Mouse (Mus musculus): ENCODE results near the gene Ugt1a1.

Gene Ugt1a1

DNA sequence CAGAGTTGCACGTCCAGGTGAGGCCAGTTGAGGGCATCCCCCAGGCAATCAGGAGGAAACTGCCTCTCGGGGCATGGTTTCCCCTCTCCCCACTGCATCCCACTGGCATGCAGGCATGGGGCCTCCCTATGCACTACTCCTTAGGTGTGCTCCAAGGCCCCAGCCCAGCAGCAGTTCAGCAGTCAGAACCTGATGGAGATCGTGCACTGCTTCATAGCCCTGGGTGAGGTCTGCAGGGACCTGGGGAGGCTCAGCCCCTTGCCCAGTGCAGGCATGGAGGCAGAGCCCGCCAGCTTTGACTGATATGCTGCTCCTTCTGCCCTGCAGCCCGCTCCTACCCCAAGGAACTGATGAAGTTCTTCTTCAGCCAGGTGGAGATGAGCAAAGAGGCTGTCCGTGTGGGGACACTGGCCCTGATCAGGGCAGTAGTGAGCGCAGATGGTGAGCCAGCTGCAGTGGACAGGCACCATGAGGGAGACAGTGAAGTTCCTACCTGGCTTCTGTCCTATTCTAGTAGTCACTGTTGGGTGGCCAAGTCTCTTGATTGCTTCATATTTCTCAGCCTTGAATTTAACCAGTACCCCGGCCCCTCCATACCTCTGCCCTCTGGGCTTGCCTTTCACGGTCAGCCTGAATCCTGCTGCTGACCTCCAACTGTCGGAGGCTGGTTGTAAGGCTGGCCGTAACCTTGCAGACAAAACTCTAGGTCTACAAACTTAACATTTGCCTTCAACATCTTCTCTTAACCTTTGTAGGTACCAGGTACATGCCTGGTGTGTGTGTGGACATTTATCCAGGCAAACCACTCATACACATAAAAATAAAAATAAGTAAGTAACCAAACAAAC lies 23.5 kb downstream of the Ugt1a1 start:
- no peak for DNase-seq

DNA sequence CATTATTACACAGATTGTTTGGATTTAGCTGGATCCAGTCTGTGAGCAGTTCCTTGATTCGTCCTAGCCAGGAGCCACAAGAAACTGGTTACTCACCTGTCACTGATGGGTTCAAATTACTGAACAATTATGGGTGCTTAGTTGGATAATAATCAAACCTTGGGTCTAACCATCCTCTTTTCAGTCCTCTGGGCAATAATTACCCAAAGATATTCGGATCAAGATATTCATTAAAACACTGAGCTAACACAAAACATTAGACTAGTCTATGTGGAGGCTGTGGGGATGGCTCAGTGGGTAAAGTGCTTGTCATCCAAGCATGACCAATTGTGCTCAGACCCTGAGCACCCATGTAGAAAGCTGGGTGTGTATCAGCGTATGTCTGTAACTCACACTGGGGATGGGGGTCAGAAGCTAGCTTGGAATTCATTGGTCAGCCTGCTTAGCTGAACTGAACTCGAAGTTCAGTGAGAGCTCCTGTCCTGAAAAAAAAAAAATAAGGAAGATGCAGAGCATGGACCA lies 24.2 kb downstream of the Ugt1a1 start:
- no peak for DNase-seq

DNA sequence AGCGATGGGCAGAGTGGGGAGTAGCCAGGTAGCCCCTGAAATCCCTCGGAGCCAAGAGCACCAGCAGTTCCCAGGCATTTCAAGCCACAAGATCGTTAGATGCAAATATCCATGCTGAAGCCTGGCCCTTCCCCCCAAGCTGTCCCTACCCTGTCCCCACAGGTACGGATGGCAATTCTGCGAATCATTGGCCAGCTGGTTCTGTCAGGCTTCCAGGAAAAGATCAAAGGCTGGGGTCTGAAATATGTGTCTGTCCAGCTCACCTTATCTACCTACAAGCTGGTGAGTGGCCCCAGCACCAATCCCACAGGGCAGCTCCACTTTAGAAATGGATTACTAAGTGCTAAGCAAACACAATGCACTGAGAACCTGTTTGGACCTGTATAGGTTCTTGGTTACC lies 25.6 kb downstream of the Ugt1a1 start:
- DNase-seq: no peak

DNA sequence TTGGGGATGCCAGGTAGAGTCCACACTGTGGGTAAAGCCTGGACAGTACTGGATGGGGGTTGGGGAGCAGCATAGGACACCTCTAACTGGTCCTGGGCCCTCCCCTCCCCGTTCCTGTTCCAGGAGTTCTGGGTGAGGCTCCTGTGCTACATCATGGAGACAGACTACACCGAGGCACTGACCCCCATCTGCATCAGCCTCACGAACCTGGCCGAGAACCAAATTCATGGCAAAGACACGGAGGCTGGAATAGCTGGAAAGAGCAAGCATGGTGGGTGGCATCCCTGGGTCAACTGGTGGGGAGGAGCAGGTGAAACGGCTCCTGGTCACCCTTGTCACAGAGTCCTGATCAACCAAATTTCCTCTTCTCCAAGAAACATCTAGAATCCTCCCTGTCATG lies 27.0 kb downstream of the Ugt1a1 start:
- DNase-seq: no peak

DNA sequence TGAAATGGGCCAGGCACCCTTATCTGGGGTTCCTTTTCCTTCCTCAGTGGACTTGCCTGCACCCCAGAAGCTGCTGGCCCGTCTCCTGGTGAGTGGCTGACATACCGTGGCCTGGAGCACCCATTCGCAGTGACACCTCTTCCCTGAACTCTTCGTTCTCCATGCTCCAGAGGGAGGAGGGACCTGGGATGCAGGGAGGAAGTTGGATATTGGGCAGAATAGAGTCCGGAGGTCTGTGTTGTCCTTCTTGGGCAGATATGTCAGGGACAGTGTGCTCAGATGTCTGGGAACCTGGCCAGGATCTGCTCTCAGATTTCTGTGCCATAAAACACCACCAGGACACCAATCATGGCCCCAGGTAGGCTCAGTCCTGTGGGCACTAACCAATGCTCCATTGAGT lies 28.3 kb downstream of the Ugt1a1 start:
- no peak for DNase-seq

DNA sequence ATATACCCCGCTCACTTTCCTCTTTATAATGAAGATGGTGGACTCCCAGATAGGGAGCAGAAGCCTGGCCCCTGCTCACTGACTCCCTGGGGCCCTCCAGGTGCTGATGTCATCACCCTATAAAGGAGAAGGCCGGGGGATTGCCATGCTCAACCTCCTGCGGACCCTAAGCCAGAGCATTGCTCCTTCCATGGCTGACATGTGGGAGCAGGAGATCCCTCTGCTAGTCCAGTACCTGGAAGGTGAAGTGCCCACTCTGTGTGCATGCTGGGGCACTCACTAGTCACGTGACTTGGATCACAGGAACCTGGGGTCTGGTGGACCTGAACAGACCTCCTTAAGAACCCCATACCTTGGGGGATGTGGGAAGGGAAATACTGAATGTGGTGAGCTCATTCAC lies 28.8 kb downstream of the Ugt1a1 start:
- no peak for DNase-seq

DNA sequence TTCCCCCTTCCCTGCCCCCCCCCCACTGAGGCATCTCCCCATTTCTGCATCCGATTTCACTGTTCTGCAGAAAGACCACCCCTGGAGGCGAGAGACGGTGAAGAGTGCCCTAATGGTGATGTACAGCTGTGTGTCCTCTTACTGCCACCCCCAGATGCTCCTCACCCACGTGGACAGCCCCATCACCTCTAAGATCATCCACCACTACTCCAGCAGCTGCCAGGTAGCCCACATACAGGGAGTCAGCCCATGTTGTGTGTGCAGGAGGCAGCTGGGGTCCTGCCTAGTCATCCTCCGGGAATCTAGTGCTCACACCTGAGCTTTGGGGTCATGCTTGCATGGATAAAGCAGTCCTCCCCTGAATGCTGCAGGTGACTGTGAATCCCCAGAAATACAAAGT lies 32.1 kb downstream of the Ugt1a1 start:
- no peak for DNase-seq

DNA sequence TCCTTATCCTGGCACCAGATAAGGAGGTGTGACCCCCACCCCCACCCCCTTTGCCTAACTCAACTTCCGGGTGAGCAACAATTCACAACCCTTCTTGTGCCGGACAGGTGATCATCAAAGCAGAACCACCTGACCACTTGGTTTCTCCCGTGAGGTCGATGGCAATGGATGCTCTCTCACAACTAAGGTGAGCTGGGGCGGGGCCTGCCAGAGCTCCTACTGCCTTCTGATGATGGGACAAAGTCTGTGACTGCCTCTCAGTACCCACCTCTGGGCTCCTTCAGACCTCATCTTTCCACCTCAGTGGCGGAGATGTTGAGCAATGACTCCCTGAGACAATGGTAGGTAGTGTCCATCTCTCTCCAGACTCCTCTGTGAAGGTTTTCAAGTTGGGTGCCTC lies 34.1 kb downstream of the Ugt1a1 start:
- no peak for DNase-seq

DNA sequence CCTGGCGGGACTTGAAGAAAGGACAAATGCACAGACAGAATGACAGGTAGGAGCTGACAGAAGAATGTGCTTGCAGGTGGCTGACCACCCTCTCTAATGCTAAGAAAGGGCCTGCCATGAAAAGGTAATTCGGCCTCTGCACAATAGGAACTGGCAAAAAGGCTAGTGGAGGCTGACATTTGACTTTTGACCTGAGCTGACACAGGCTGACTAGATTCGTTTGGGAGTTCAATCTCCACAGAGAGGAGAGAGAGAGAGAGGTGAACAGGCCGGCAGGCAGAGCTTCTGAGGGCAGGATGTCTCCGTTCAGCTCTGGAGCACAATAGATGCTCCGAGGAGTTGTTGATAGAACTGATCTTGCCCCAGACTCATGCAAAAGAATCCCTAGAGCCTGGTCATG lies 34.6 kb downstream of the Ugt1a1 start:
- DNase-seq: no peak

DNA sequence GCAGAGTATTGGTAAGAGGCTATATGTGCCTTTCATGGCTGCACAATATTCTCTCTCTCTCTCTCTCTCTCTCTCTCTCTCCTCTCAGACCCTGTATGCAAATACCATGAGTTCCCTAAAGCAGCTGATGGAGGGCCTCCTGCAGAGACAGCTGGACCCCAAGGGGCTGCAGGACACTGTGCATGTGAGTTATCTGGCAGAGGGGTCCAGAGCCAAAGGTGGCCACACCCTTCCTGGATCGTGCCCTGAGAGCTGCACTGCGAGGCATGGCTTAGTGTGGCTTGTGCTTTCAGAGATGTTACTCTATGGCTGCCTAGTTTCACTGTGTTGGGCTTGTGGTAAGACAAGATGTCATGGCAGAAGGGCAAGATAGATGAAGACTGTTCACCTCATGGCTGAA lies 35.9 kb downstream of the Ugt1a1 start:
- DNase-seq: no peak

DNA sequence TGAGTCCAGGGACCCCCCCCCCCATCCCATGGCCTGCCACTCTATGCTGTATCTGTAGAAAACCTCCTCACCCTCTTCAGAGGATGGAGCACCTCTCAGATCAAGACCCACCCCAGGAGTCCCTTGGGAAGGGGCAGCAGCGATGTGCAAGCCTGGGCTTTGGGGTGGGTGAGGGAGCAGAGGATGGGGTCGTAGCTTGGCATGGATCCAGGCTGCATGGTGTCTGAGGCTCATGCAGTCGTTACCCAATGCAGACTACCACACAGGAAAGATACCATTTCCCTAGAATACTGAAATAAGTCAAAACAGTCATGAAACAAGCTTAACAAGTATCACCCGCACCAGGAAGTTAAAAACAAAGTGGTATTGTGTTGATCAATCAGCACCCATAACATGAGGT lies 36.9 kb downstream of the Ugt1a1 start:
- DNase-seq: no peak

DNA sequence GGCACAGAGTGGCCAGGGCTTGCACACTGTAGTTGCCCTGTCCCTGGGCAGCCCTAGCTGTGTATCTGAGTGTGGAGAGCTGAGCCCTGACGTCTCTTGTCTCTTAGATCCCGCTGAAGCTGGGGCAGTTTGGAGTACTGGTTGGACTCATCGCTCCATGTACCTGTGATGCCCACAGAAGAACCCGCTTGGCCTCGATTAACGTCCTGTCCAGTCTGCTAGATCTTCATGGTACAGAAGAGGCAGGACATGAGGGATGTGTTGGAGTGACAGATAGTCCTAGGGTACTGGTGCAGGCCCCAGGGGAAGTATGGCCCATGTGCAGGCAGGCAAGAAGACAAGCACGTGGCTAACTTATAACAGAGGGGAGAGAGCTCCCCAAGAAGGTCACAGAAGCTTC lies 37.8 kb downstream of the Ugt1a1 start:
- no peak for DNase-seq

DNA sequence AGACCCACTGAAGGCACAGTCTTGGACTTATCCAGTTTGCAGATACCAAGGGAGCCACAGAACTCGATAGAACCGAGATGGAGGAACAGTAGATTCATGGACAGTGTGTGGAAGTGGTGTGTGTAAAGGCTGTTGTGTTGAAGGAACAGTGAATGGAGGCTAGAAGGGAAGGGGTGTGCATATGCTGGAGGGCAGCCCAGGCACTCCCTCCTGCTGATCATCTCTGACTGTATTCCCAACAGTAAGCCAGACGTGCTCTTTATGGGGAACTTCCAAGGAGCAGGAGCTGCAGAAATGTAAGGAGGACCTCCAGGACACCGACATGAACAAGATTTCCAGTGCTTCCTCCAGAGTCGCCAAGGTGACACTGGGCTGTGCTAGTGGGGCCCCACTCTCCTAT lies 38.3 kb downstream of the Ugt1a1 start:
- DNase-seq: no peak

DNA sequence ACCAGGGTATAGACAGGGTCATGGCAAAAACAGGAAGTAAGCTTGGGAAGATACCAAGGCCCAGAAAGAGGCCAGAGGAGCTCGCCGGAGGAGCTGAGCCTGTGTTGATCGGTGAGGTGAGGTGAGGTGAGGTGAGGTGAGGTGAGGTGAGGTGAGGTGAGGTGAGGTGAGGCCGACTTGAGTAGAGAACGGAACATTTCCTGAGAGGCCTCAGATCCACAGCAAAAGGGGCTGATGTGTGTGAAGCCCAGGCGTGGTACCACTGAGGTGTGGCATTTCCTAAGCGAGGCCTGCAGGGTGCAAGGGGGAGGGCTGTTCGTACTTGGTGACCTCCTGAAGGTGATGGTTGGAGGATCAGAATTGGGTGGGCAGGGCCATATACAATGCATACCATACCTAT lies 41.3 kb downstream of the Ugt1a1 start:
- no peak for DNase-seq

DNA sequence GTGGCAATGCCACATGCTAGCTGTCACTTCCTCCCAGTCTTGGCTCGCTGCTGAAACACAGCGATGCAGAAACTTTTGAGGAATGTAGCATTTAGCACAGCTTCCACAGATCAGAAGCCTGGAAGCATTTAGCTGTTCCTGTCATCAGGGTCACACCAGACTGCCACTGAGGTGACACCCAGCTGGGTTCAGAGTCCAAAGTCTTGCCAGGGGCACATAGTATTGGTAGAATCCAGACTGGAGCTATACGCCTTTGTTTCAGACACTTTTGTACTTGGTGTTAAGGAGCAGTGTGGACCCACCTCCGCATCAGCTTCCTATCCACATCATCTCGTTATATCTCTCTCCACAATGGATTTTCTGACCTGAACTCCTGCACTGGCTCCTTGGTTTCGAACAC lies 41.8 kb downstream of the Ugt1a1 start:
- DNase-seq: no peak

DNA sequence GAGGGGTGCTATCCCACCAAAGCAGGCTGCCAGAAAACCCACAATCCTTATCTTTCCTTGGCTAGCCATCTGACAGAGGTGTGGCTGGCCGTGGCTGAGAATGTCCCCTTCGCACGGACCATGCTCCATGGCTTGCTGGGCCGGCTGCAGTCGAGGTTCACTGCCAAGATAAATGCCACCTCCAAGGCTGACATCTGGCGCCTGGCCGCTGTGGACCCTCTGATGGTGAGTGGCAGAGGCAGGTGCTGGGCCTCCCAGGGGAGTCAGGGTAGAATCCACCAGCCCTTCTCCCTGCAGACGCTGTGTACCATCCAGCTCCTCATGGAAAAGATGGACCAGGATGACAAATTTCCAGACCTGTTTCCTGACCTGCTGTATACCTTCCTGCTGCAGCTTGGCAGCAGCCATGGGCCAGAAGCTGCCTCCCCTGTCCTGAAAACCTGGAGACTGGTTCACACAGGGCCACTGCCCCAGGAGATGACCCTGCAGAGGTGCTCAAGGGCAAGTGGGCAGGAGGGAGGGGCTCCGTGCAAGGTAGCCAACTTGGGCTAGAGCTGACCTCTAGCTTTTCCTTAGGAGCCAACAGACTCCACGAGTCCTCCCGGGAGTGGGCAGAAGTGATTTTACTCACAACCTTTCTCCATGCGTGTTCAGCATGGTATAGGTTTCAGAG lies 43.2 kb downstream of the Ugt1a1 start:
- DNase-seq: no peak

DNA sequence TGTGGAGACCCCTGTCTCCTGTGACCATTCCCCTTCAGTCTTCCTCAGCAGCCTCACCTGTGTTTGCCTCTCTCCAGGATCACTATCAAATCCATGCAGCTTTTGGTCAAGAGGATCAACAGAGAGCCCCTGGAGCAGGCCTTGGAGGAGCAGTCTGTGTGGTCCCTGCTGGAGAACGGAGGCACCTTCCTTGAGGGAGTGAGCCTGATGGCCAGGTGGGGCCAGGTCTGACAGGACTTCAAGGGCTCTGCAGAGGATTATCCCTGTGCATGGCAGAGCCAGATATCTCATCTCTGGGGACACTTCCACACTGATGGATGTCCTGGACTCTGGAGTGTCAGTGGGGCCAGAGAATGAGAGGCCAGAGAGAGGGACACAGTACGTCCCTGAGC lies 43.7 kb downstream of the Ugt1a1 start:
- no peak for DNase-seq

DNA sequence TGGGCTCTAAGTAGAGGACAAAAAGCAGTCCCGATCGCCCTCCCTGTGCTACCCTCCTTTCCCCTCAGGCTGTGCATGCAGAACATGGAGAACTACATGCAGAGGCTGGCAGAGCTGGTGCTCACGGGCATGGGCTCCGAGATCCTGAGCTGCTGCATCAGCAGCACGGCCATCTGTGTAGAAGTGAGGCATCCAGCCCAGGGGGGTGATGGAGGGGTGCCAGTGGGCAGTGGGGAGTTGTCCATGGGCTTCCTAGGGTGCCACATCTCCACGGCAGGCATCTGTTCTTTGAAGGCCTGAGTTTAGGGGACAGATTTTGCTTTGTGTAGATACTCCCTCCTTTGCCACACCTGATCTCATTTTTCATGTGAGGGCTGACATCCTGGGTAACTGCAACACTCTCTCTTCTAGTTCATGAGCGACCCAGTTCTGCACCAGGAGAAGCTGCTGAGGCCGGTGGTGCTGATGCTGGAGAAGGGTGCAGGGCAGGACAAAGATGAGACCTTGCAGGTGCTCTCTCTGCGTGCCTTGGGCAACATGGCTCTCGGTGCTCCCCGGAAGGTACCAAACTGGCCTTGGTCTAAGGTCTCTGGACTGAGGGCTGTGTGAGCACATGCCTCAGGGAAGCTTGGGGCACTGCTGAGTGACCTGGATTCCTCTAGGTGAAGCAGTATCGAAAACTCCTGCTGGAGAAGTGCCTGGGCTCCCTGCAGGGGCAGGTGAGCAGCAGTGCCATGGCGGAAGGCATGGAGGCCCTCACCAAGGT lies 44.4 kb downstream of the Ugt1a1 start:
- DNase-seq: no peak

DNA sequence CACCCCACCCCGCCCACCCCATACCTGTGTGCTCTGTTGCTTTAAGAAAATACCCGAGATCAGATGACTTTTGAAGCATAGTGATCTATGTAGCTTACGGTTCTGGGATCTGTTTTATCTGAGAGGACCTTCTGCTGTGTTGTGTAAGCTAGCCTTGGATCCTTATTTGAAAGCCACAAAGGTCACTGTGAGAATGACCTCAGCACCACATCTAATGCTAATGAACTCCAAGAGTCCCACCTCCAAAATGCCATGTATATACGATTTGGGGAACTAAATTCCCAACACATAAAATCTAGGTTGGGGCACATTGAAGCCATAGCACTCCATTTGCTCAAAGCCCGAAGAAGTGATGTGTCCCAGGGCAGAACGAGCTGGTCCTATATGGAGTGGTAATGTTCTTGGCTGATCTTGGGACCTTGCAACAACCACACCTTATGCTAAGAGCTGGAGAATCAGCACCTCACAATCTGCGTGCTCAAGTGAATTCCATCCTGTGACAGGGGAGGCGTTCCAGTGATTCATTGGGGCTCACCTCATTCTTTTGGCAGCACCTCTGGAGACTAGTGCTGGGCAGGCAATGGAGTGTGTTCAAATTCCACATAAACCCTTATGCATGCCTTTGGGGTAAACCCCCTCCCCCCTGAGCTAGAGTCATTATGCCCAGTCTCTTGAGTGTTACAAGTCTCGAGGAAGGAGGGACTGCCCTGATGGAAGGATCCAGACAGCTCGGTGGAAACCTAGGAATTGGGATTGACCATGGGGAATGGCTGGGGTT lies 45.3 kb downstream of the Ugt1a1 start:
- no peak for DNase-seq

DNA sequence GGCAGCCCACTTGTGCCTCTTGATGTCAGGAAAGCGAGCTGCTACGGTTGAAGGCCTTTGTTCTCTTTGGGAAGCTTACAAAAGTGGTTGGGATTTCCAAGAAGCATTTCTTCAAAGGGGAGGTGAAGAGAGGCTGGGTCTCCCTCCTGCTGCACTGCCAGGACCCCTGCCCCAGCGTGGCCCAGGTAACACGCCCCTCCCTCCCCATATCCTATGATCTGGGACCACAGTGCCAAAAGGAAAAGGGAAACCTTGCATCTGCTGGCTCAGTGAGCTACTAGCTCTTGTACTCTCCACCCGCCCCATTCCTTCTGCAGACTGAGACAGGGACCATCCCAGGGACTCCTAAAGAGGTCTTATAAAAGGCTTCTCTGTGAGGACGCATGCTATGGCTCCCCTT lies 45.9 kb downstream of the Ugt1a1 start:
- DNase-seq: no peak

DNA sequence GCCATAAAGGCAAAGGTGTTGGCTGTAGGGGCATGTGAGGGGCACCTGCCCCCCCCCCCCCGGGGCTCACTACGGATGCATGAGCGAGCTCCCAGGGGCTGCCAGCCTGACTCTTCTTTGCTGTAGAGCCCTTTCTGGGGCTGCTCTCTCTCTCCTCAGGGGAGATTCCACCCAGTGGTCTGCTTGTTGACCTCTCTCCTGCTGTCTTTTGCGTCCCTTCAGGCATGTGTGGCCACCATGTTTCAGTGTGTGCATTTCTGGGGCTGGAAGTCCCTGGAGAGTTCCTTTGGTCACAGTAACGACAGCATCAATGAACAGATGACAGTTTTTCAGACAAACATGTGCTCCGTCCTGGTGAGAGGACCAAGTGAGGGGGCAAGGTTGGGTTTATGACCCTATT lies 46.6 kb downstream of the Ugt1a1 start:
- DNase-seq: no peak

DNA sequence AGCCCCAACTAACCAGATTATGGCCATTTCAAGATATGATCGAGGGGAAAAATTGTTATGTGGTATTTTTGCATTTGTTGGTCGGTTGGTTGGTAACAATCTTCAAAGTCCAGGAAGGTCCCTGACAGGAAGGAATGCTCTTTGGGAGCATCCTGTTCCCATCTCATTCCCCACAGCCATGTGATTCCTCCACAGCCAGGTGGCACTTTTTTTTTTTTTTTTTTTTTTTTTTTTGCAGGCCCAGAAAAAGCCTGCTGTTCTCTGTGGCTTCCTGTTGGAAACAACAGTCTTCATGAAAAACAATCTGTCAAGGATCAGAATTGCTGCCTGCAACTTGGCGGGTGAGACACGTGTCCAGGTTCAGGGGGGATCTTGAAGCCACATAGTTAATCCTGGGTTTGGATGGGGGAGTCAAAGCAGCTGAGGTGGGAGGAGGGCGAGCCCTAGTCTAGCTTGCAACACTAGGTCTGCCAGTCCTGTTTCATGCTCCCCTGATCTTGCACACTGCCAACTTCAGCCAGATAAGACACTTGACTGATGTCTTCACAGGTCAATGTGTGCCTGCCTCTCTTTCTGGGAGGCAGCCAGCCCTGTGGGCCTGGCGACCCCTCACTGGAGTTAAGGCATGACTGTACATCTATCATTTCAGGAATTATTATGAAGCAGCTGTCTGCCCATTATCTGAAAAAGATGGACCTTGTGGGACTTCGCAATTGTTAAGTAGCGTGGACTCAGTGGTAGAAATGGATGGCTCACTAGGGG lies 47.3 kb downstream of the Ugt1a1 start:
- DNase-seq: no peak

Measured in cerebellum, adult 8-10 months (tissue).